Mouse (Mus musculus): ENCODE measurements around the gene Prr13. TPM values are rescaled to one million over a fixed set of nuclear protein-coding genes. Genes with fewer than 3 reads are reported as not detected.

The Prr13 gene
- polyA plus RNA-seq, 1 experiment from 2014 or later = 84.9 TPM

DNA sequence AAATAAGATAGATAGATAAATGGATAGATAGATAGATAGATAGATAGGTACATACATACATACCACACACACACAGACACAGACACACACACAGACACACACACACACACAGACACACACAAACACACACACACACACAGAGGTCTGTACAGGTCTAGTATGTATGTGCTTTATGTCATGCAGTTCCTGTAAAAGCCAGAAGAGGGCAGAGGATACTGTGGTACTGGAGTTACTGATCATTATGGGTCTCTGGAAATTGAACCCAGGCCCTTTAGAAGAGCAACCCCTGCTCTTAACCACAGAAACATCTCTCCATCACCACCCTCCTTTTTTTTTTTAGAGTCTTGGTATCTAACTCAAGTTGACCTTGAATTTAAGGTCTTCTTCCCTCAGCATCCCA lies 4.8 kb downstream of the Prr13 start:
- no peak overlapping the region for H3K9ac ChIP-seq (replicated peaks)
- no peak overlapping the region for H3K4me3 ChIP-seq
- H3K27me3 ChIP-seq = no peaks in the 10 kb centered on the region
- peaks cover 9% of the 10 kb centered on the region for H3K36me3 ChIP-seq
- 0 out of 2 replicates have a peak, but pooled peaks cover 3% of the 10 kb centered on the region for H3K9me3 ChIP-seq
- no peak for ATAC-seq (ENCODE audit: low FRiP score, low read depth)
- no peak overlapping the region for H3K27ac ChIP-seq (replicated peaks)
- no peak overlapping the region for H3K4me2 ChIP-seq (replicated peaks)
- peaks cover 10% of the 10 kb centered on the region for H3K4me1 ChIP-seq

DNA sequence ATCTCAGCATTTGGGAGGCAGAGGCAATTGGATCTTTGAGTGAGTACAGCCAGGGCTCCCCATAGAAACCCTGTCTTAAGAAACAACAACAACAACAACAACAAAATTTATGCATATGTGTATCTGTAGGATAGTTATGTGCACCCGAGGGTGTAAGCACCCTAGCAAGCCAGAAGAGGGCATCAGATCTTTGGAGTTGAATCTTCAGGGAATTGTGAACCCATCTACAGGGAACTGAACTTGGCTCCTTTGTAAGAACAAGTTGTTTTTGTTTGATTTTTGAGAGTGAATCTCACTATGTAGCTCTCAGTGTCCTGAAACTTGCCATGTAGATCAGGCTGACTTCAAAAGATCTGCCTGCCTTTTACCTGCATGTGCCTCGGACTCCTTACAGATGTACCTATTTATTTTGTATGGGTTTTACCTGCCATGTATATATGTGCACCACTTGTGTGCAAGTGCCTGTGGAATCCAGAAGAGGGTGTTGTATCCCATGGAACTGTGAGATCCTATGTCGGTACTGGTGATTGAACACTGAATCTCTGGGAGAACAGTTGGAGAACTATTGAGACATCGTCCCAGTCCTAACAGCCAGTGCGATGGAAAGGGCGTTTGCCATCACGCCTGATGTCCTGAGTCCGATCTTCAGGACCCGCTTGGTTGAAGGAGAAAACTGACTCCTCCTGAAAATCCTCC lies 10.0 kb downstream of the Prr13 start:
- no peak overlapping the region for H3K27ac ChIP-seq (replicated peaks)
- peaks cover 16% of the 10 kb centered on the region for H3K4me1 ChIP-seq
- no peaks in the 10 kb centered on the region for H3K27me3 ChIP-seq
- H3K9ac ChIP-seq (replicated peaks) = no peak overlapping the region
- no peak overlapping the region for H3K4me2 ChIP-seq (replicated peaks)
- H3K9me3 ChIP-seq = 0 out of 2 replicates have a peak, but pooled peaks cover 3% of the 10 kb centered on the region
- no peak overlapping the region for H3K4me3 ChIP-seq
- no peak for ATAC-seq (ENCODE audit: low FRiP score, low read depth)
- 98% methylated on average over 9 of the region's 9 CpGs for WGBS
- peaks cover 5% of the 10 kb centered on the region; the same call in 1 of the 2 replicates for H3K36me3 ChIP-seq

DNA sequence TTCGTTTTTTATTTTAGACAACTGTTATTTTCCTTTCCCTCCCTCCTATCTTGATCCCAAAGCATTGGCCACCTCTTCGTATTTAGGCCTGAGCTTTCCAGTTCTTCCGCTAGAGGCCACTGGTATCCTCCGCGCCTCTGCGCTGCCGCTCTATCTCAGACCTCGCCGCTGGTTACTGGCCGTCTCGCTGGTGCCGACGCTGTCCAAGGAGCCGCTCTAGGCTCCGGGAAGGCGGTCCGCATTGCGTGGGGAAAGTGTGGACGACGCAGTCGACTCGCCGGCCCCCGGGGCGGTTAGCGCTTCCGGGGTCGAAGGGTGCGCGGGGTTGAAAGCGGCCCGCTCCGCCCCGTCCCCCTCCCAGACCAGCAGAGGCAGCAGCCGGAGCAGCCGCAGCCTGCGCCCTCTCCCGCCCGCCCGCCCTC lies 11.4 kb downstream of the Prr13 start, which contains the start of gene Pcbp2:
TSS of gene Pcbp2 (plus strand) at position 357 of the 422 bp plus-strand sequence.
- H3K4me2 ChIP-seq (replicated peaks) = peak within 1 kb of the TSS; percentile 62
- H3K9ac ChIP-seq (replicated peaks) = peak within 1 kb of the TSS; percentile 94
- H3K36me3 ChIP-seq = peaks cover 18% of the 10 kb centered on the region
- H3K27ac ChIP-seq (replicated peaks) = peak within 1 kb of the TSS; percentile 96
- peaks cover 16% of the 10 kb centered on the region for H3K4me1 ChIP-seq
- H3K9me3 ChIP-seq = 0 out of 2 replicates have a peak, but pooled peaks cover 3% of the 10 kb centered on the region
- under 1% methylated on average over 34 of the region's 40 CpGs for WGBS
- peak within 1 kb of the TSS; percentile 74 for H3K4me3 ChIP-seq
- H3K27me3 ChIP-seq = no peaks in the 10 kb centered on the region
- peak; percentile 99 for ATAC-seq (ENCODE audit: low FRiP score, low read depth)

DNA sequence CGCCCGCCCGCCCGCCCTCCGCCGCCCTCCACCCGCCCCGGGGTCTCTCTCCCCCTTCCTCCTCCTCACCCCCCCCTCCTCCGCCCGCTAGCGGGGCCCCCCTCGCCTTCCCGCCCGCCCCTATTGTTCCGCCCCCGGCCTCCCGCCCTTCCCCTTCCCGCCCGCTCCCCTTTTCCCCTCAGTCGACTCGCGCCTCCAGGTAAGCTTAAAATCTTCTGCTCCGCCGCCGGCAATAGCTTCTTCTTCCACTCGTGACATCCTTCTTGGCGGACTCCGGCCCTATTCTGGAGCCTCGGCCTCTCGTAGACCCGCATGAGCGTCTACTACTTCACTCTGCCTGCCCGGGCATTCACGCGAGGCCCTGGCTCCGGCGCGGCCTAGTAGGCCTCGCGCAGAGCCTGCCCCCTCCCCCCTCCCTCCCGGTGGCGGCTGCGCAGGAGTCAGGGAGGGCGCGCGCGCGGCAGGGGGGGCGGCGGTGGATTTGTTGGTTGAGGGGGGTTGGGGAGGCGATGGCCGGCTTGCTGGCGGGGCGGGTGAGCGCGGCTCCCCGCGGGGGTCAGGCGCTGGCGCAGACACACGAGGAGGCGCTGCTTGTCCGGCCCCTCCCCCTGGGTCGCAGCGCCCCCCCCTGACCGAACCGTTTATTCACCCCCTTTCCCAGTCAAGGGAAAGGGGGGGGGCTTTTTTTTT lies 11.9 kb downstream of the Prr13 start:
- peak overlapping the region; percentile 62 for H3K4me2 ChIP-seq (replicated peaks)
- under 1% methylated on average over 43 of the region's 67 CpGs for WGBS
- peak; percentile 64 for ATAC-seq (ENCODE audit: low FRiP score, low read depth)
- peak overlapping the region; percentile 94 for H3K9ac ChIP-seq (replicated peaks)
- 0 out of 2 replicates have a peak, but pooled peaks cover 3% of the 10 kb centered on the region for H3K9me3 ChIP-seq
- peak overlapping the region; percentile 74 for H3K4me3 ChIP-seq
- H3K36me3 ChIP-seq = peaks cover 24% of the 10 kb centered on the region
- no peaks in the 10 kb centered on the region for H3K27me3 ChIP-seq
- H3K27ac ChIP-seq (replicated peaks) = peak overlapping the region; percentile 96
- H3K4me1 ChIP-seq = peaks cover 16% of the 10 kb centered on the region

DNA sequence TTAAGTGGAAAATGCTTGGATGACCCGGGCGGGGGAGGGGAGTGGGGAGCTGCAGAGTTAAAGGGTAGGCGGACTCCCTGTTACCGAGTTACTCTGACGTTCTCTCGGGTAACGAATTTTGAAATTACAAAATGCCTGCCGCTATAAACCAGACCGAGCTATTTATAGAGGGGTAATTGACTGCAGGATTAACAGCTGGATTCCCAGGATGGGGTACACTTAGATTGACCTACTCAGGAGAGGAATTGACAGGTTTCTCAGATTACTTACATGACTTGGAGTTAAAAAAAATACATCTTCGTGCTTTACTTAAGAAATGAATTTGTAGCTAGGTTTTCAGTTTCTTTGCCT lies 12.4 kb downstream of the Prr13 start:
- peak overlapping the region; percentile 96 for H3K27ac ChIP-seq (replicated peaks)
- peaks cover 16% of the 10 kb centered on the region for H3K4me1 ChIP-seq
- peak overlapping the region; percentile 94 for H3K9ac ChIP-seq (replicated peaks)
- H3K36me3 ChIP-seq = peaks cover 29% of the 10 kb centered on the region
- H3K27me3 ChIP-seq = no peaks in the 10 kb centered on the region
- peak overlapping the region; percentile 62 for H3K4me2 ChIP-seq (replicated peaks)
- 0% methylated on average over 10 of the region's 10 CpGs for WGBS
- ATAC-seq (ENCODE audit: low FRiP score, low read depth) = no peak; the same call in 1 of the 2 replicates
- H3K4me3 ChIP-seq = peak overlapping the region; percentile 74
- 0 out of 2 replicates have a peak, but pooled peaks cover 3% of the 10 kb centered on the region for H3K9me3 ChIP-seq

DNA sequence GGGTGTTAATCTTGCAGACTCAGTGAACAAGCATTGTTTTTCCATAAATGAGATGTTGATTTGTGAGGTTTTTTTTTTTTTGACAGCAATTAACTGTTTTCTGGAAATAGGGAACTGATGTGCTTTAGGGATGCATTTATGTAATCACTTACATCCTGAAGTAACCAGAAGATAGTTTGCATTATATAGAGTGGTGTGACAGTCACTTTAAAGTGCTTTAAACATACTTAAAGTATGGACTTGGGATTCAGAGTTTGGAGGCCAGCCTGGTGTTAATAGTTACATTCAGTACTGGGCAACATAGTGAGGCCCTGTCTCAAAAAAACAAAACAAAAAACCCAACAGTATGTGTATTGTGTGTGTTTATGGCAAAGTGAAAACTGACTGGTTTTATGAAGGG lies 12.9 kb downstream of the Prr13 start:
- no peak for ATAC-seq (ENCODE audit: low FRiP score, low read depth)
- Histone ChIP-seq H3K27ac (replicated peaks) (no peak overlapping the region), H3K36me3 (peaks cover 34% of the 10 kb centered on the region), H3K9ac (replicated peaks) (peak overlapping the region; percentile 94), H3K4me1 (peaks cover 16% of the 10 kb centered on the region), H3K4me2 (replicated peaks) (peak overlapping the region; percentile 62), H3K27me3 (no peaks in the 10 kb centered on the region), H3K4me3 (peak overlapping the region; percentile 74), H3K9me3 (0 out of 2 replicates have a peak, but pooled peaks cover 3% of the 10 kb centered on the region)

GRCm38 (mm10) chr15:102473246-102473645 lies 14.4 kb downstream of the Prr13 start:
- H3K9ac ChIP-seq (replicated peaks) = no peak overlapping the region
- WGBS = 61% methylated on average over 2 of the region's 2 CpGs
- H3K9me3 ChIP-seq = 0 out of 2 replicates have a peak, but pooled peaks cover 3% of the 10 kb centered on the region
- no peak overlapping the region for H3K4me2 ChIP-seq (replicated peaks)
- no peaks in the 10 kb centered on the region for H3K27me3 ChIP-seq
- peaks cover 48% of the 10 kb centered on the region for H3K36me3 ChIP-seq
- no peak for ATAC-seq (ENCODE audit: low FRiP score, low read depth)
- H3K4me1 ChIP-seq = peaks cover 16% of the 10 kb centered on the region
- no peak overlapping the region for H3K27ac ChIP-seq (replicated peaks)
- no peak overlapping the region for H3K4me3 ChIP-seq

- H3K4me2 ChIP-seq (replicated peaks) = no peak overlapping the region
- H3K27me3 ChIP-seq = no peaks in the 10 kb centered on the region
- peaks cover 60% of the 10 kb centered on the region for H3K36me3 ChIP-seq
- no peaks in the 10 kb centered on the region for H3K9me3 ChIP-seq
- no peak overlapping the region for H3K4me3 ChIP-seq
- peaks cover 16% of the 10 kb centered on the region for H3K4me1 ChIP-seq
- no peak overlapping the region for H3K9ac ChIP-seq (replicated peaks)
- 93% methylated on average over 2 of the region's 2 CpGs for WGBS
- ATAC-seq (ENCODE audit: low FRiP score, low read depth) = no peak
- no peak overlapping the region for H3K27ac ChIP-seq (replicated peaks)
Observed at GRCm38 (mm10) chr15:102474520-102474919, 15.7 kb downstream of the Prr13 start.

- ATAC-seq (ENCODE audit: low FRiP score, low read depth) = no peak
- no peak overlapping the region for H3K9ac ChIP-seq (replicated peaks)
- no peaks in the 10 kb centered on the region for H3K27me3 ChIP-seq
- no peaks in the 10 kb centered on the region for H3K4me1 ChIP-seq
- H3K27ac ChIP-seq (replicated peaks) = no peak overlapping the region
- no peak overlapping the region for H3K4me3 ChIP-seq
- 88% methylated on average over 3 of the region's 3 CpGs for WGBS
- H3K9me3 ChIP-seq = no peaks in the 10 kb centered on the region
- no peak overlapping the region for H3K4me2 ChIP-seq (replicated peaks)
- H3K36me3 ChIP-seq = peaks cover 82% of the 10 kb centered on the region
Observed at GRCm38 (mm10) chr15:102483136-102483535, 24.3 kb downstream of the Prr13 start.

GRCm38 (mm10) chr15:102485853-102486252 lies 27.0 kb downstream of the Prr13 start:
- 95% methylated on average over 12 of the region's 12 CpGs for WGBS
- Histone ChIP-seq H3K36me3 (peaks cover 86% of the 10 kb centered on the region), H3K9me3 (no peaks in the 10 kb centered on the region), H3K4me1 (no peaks in the 10 kb centered on the region), H3K4me3 (no peak overlapping the region), H3K27me3 (no peaks in the 10 kb centered on the region), H3K4me2 (replicated peaks) (no peak overlapping the region), H3K27ac (replicated peaks) (no peak overlapping the region), H3K9ac (replicated peaks) (no peak overlapping the region)
- no peak for ATAC-seq (ENCODE audit: low FRiP score, low read depth)

DNA sequence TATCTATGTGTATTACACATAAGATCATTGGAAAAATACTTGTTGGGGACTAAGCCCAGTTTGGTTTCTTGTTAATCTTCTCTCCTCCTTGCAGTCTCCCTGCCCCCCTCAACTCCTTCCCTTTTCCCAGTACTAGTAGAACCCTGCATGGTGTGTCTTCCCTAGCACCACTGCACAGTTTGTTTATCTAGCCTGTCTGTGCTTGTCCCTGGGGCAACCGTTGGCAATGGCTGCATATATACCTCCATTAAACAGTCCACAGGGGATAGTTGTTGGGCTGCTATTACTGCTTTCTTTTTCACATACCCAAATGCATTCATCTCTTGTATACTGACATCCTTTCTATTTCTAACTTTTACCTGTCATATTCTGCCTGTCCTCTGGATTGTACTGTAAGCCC lies 28.8 kb downstream of the Prr13 start:
- no peaks in the 10 kb centered on the region for H3K27me3 ChIP-seq
- no peak overlapping the region for H3K4me3 ChIP-seq
- ATAC-seq (ENCODE audit: low FRiP score, low read depth) = no peak
- no peaks in the 10 kb centered on the region for H3K9me3 ChIP-seq
- no peak overlapping the region for H3K27ac ChIP-seq (replicated peaks)
- H3K4me2 ChIP-seq (replicated peaks) = no peak overlapping the region
- no peaks in the 10 kb centered on the region for H3K4me1 ChIP-seq
- WGBS = 92% methylated on average over 1 of the region's 1 CpGs
- peaks cover 85% of the 10 kb centered on the region for H3K36me3 ChIP-seq
- no peak overlapping the region for H3K9ac ChIP-seq (replicated peaks)

DNA sequence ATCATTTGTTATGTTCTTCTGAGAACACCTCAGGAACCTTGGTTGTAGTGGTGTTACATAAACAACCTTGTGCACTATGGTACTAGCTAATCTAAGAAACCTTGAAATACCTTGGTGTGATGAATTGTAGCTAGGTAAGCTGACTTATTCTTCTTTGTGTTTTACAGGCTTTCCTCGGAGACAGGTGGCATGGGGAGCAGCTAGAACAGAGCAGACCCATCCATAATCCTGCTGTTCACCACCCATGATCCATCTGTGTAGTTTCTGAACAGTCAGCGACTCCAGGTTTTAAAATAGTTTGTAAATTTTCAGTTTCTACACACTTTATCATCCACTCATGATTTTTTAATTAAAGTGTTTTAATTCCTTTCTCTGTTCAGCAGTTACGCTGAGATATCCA lies 39.5 kb downstream of the Prr13 start:
- H3K27me3 ChIP-seq = no peaks in the 10 kb centered on the region
- WGBS = 89% methylated on average over 3 of the region's 3 CpGs

More for the DNA sequence above, 39.5 kb downstream of the Prr13 start:
- H3K36me3 ChIP-seq = peaks cover 93% of the 10 kb centered on the region
- no peak overlapping the region for H3K27ac ChIP-seq (replicated peaks)
- H3K9me3 ChIP-seq = no peaks in the 10 kb centered on the region
- H3K4me1 ChIP-seq = no peaks in the 10 kb centered on the region
- no peak overlapping the region for H3K4me2 ChIP-seq (replicated peaks)
- no peak for ATAC-seq (ENCODE audit: low FRiP score, low read depth)
- no peak overlapping the region for H3K9ac ChIP-seq (replicated peaks)
- no peak overlapping the region for H3K4me3 ChIP-seq
